10 mouse cellular contexts compared by ENCODE assay signal in the genomic region with DNA sequence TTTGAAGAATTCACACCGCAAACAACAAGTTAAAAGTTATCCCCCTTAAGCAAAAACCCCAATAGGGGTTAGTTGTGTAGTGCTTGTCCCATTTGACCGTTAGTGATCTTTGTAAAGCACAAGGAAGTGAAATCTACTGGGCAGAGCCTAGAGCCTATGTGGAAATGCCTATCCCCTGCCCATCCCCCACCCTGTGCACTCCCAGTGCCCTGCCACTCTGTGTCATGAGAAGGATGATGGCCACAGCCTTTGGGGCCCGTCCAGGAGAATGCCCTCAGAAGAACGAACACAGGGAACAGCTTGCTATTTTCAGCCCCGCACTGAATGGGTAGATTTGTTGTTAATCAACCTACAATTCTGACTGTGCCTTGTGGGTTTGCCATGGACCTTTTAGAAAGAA. TPM values are rescaled to one million over a fixed set of nuclear protein-coding genes. Genes with fewer than 3 reads are reported as not detected.
DNase-seq lines count a peak whose midpoint lies in the region; ATAC-seq lines count a peak whose summit lies in the region.
"Had no signal": no experiment of that assay in that cellular context is flagged by ENCODE, and none has a peak within 500 bp of the region (broad histone marks: within the 10 kb centered on the region; RNA-seq: fewer than 3 reads in every experiment).

No protein-coding gene starts in this region.

- H3K9me3 ChIP-seq in midbrain, embryonic 15.5 days = no peaks in the 10 kb centered on the region
- H3K9me3 ChIP-seq in midbrain, embryonic 16.5 days (replicated peaks; ENCODE audit: control insufficient read depth, low read length, poor library complexity, severe bottlenecking) = no peaks in the 10 kb centered on the region
- no peaks in the 10 kb centered on the region for H3K9me3 ChIP-seq in neural tube, embryonic 15.5 days (replicated peaks)
- H3K9me3 ChIP-seq: liver, embryonic 13.5 days had no signal

- no peaks in the 10 kb centered on the region for H3K27me3 ChIP-seq in midbrain, embryonic 15.5 days (replicated peaks)
- no peaks in the 10 kb centered on the region for H3K27me3 ChIP-seq in midbrain, embryonic 16.5 days (ENCODE audit: control insufficient read depth, insufficient read depth, low read depth, low read length)
- no peaks in the 10 kb centered on the region for H3K27me3 ChIP-seq in neural tube, embryonic 15.5 days (replicated peaks)
- H3K27me3 ChIP-seq: liver, embryonic 13.5 days had no signal

- WGBS in midbrain, embryonic 15.5 days = 84% methylated on average over 5 of the region's 5 CpGs
- WGBS in midbrain, embryonic 16.5 days = 86% methylated on average over 5 of the region's 5 CpGs
- WGBS in neural tube, embryonic 15.5 days = 66% methylated on average over 5 of the region's 5 CpGs

- H3K36me3 ChIP-seq in midbrain, embryonic 15.5 days (replicated peaks) = peaks cover 24% of the 10 kb centered on the region
- H3K36me3 ChIP-seq in midbrain, embryonic 16.5 days (ENCODE audit: control insufficient read depth, insufficient read depth, low read length) = peaks cover 12% of the 10 kb centered on the region
- peaks cover 39% of the 10 kb centered on the region for H3K36me3 ChIP-seq in neural tube, embryonic 15.5 days

- H3K4me1 ChIP-seq in midbrain, embryonic 15.5 days = no peaks in the 10 kb centered on the region
- no peaks in the 10 kb centered on the region for H3K4me1 ChIP-seq in midbrain, embryonic 16.5 days (ENCODE audit: control insufficient read depth, insufficient read depth, low read length)
- no peaks in the 10 kb centered on the region for H3K4me1 ChIP-seq in neural tube, embryonic 15.5 days

- peak; percentile 20 to 45 for DNase-seq in spleen, postnatal 36 days (ENCODE audit: low spot score in 2 of 2)
- DNase-seq in spleen, adult 12 weeks (ENCODE audit: low spot score) = no peak
- DNase-seq in gastrocnemius, postnatal 36 days = peak; percentile 33 to 57
- peak; percentile 59 for DNase-seq in heart, postnatal 4 days
- peak; percentile 68 for DNase-seq in skeletal muscle tissue, adult 2 months (ENCODE audit: low read depth, low spot score)
- DNase-seq: embryo, embryonic 11 days; liver, embryonic 13.5 days had no signal

- H3K4me3 ChIP-seq in midbrain, embryonic 15.5 days = no peak overlapping the region
- H3K4me3 ChIP-seq in midbrain, embryonic 16.5 days (ENCODE audit: low read depth, low read length) = no peak overlapping the region
- H3K4me3 ChIP-seq in neural tube, embryonic 15.5 days (replicated peaks) = no peak overlapping the region
- H3K4me3 ChIP-seq: liver, embryonic 13.5 days had no signal

- H3K9ac ChIP-seq in midbrain, embryonic 15.5 days = no peak overlapping the region
- no peak overlapping the region for H3K9ac ChIP-seq in midbrain, embryonic 16.5 days (ENCODE audit: low read depth, low read length)
- no peak overlapping the region for H3K9ac ChIP-seq in neural tube, embryonic 15.5 days (replicated peaks)
- H3K9ac ChIP-seq: liver, embryonic 13.5 days had no signal

- H3K4me2 ChIP-seq in midbrain, embryonic 15.5 days = no peak overlapping the region
- no peak overlapping the region for H3K4me2 ChIP-seq in midbrain, embryonic 16.5 days (ENCODE audit: low read length)
- H3K4me2 ChIP-seq in neural tube, embryonic 15.5 days = no peak overlapping the region
- H3K4me2 ChIP-seq: liver, embryonic 13.5 days had no signal

- intact Hi-C loops in gastrocnemius, postnatal 36 days (cut with DNase I) = no loop called here

- no peak for ATAC-seq in midbrain, embryonic 15.5 days (replicated peaks)
- ATAC-seq in midbrain, embryonic 16.5 days = no peak
- ATAC-seq in neural tube, embryonic 15.5 days (ENCODE audit: low FRiP score) = no peak

- no peak overlapping the region for H3K27ac ChIP-seq in midbrain, embryonic 15.5 days
- no peak overlapping the region for H3K27ac ChIP-seq in midbrain, embryonic 16.5 days (ENCODE audit: low read length)
- H3K27ac ChIP-seq in neural tube, embryonic 15.5 days (replicated peaks) = no peak overlapping the region
- H3K27ac ChIP-seq: liver, embryonic 13.5 days had no signal

RNA-seq across cellular contexts. Expression of a gene that starts 6.5 kb away (rescaled TPM):
- total RNA-seq in gastrocnemius, postnatal 36 days (2021) = 1 to 10 TPM; 8.1 to 8.2 TPM
- total RNA-seq in heart, postnatal 4 days (2021) = 10 to 100 TPM; 29.0 to 29.2 TPM
- polyA plus RNA-seq in midbrain, embryonic 15.5 days (2015; fragmentation: Nextera tagmentation; extraction: Ambion mirVana) = 50.5 and 56.4 TPM in 2 replicates
- polyA plus RNA-seq in midbrain, embryonic 16.5 days (2015; fragmentation: Nextera tagmentation; extraction: Ambion mirVana) = 57.8 and 62.0 TPM in 2 replicates
- polyA plus RNA-seq in neural tube, embryonic 15.5 days (2015; fragmentation: Nextera tagmentation; extraction: Ambion mirVana) = 49.2 and 50.6 TPM in 2 replicates
